Mouse (Mus musculus): ENCODE measurements around the gene B430305J03Rik.
A peak's percentile ranks its signal among the peaks of the same experiment; 100 is the strongest.

The B430305J03Rik gene

DNA sequence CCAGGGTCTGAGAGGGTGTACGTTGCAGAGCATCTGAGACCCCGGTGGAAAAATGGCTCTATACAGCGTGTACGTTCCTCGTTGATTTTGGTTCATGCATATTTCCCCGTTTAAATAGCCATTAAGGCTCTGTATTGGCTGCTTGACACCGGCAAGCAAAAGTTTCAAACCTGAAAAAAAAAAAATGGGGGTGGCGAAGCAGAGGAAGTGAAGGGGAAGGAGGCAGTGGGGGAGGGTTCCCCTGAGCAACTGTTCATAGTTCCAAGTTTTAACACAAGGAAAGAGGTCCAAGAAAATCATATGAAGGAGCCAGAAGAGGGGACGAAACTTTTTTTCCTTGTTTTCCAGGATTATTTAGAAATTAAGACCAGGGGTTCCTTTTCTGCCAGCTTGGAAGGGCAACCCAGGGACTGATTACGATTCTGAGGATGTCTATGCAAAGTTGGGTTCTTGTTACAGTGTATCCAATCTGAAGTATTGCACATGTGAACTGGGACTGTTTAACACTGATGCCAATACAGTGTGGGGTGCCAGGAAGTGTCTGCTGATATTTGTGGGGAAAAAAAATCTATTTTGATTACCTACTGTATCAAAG lies at the start of gene B430305J03Rik:
Gene B430305J03Rik (minus strand): TSS at position 173 of the 595 bp plus-strand sequence.
- DNase-seq: peak; percentile 35

DNA sequence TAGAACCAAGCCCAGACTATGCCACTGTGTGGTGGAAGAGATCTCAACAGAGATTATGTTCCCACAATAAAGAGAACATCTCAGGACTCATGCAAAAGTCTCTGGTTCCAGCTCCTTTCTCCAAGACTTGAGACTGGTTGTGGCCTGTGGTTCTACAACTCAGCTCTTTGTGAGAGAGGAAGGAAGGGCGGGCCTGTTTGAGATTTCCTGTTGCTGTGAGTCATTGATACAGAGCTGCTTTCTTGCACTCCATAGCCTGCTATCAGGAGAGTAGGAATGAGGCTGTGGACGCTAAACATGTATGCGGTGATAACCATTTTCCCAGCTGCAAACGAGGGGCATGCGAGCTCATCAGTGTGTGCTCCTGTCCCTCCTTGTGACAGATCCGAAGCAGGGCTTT lies 43.9 kb upstream of the B430305J03Rik start:
- peak; percentile 6 for DNase-seq

DNA sequence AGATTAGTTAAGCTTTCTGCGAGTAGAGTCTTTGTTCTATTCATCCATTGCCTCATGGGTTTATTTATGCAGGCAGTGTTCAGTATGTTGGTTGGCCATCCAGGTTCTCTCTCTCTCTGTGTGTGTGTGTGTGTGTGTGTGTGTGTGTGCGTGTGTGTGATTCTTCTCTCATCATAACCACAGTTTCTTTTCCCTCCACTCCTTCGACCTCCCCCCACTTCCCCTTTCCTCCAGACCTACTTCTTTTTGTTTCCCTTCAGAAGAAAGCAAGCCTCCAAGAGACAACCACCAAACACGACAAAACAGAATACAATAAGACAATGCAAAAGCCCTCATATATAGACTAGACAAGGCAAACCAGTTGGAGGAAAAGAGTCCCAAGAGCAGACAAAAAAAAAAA lies 41.2 kb upstream of the B430305J03Rik start:
- no peak for DNase-seq

DNA sequence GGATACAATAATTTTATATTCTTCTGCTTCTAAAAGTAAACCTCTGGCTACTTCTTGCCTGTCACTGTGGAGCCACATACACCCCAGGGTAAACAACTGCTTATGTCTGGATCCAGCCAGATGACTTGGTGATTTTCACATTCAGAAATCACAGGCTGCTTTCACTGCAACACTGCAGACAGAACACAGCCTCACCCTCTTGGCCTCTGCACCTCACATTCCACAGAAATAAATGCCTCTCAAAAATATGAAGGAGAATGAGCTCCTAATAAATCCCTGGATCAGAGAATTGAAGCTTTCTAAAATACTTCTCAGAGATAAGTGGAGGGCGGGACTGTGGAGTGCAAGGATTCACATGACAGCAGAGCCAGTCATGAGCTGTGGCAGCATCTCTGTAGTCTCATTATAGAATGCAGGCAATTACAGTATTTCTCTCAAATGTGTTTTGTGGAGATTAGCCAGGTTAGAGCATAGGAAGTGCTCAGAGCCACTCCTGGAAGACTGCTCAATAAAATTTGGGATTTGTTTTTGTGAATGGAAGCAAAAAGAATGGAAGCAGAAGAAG lies 35.2 kb upstream of the B430305J03Rik start:
- no peak for DNase-seq

DNA sequence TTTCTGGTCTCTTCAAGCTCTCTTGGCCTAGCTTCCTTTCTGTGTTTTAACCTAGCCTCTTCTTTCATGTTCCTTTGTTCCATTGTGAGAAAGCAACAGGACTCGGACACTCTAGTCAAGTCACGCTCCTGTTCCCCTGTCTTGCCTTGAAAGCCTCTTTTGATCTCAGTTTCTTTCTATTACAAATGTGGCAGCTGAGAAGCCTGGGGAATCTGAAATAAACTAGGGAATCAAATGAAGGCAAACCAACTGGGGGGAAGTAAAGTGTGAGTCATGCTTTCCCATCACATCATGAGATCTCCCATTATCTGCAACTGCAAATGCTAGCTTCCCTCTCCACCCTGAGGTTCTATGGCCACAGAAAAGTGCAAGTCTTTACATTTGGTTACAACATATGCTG lies 31.0 kb upstream of the B430305J03Rik start:
- DNase-seq: no peak

DNA sequence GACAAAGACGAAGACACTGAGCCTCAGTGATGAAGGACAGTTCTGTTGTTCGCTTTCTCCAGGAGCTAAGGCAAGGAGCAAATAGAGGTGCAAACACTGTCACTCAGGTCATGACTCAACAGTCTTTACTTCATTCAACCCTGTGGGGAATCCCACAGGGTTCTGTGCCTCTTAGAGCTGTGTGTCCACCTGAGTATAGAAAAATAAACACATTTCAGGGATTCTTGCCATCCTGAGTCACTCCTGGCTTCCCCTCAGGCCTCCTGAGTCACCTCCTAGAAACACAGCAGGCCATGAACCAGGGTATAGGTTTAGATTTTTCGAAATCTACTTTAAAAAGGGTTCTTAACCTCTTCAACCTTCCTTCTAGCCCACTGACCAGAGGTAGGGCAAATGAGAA lies 29.6 kb upstream of the B430305J03Rik start:
- DNase-seq: no peak

DNA sequence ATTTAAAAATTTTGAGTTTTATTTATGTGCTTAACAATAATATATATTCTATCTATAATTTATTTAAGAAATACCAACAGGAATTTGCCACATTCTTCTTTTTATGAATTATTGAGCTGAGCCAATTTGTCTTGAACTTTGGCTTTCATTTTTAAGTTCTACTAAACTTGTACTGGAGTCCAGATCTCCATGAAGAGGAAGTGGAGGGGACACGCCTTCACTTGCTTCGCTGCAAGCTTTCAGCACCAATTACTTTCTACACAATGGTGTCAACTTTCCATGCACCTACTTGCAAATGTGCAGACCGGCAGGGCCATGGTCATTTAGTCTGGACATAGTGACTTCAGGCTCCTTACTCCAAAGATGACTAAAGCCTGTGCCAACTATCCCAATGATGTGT lies 27.8 kb upstream of the B430305J03Rik start:
- no peak for DNase-seq

DNA sequence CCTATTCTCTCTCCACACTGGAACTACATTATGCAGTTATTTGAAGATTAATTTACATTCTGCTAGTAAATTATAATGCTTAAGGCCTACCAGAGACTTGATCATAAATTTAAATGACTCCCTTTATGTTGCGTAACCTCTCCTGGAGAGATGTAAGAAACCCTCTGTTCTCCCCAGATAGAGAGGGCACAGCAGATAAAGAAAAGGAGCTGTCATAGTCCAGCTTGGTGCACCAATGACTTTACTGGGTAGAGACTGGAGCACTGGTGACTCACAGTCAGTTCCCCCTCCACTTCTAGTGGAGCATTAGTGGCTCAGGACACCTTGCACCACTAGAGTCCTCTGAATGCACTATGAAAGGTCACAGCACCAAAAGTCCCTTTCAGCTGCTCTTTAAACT lies 27.1 kb upstream of the B430305J03Rik start:
- no peak for DNase-seq

DNA sequence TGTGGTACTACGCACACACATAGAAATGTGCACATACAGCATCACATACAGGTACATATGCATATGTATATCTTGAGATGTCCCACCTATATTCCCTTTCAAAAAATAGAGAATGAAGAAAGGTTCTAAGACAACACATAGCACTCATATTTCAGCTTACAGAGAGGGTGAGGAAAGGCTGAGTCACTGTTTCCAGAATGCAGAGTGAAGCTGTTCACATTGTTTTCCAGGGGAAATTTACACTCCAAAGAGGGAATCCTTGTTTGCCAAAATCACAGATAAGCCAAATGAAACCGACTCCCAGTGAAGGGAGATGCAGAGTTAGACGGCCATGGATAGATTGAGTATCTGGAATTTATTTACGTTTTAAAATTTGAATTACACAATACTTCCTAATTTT lies 25.8 kb upstream of the B430305J03Rik start:
- DNase-seq: no peak

DNA sequence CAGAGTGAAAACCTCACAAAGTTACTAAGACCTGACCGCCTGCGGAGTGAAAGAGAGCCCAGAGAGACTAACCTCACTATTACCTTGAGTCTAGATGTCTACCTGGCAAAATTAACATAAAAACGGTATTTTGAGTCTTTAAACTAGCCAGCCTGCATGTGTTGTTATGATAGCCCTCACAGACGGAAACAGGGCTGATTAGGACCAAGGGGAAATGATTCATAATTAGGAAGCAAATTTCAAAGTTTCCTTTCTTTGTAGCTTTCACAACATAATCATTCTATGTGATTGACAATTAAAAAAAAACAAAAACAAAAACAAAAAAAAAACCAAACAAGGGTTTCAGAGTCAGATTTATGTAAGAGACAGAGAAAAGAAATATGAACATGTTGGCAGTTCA lies 20.6 kb upstream of the B430305J03Rik start:
- no peak for DNase-seq

DNA sequence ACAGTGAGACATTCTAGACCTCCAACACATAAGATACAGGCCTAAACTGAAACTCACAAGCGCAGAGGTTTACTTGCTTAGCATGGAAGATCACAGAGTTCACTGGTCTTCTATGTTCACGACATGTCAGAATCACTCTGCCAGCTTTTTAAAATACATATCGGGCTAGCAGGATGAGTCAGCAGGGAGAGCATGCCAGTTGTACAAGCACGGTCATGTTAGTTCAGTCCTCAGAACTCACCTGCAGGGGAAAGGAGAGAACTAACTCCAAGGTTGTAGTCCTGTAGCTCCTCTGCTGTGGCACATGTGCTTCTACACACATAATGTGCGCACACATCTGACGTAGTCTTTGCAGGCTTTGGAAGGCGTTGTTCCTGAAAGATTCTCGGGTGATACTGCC lies 10.2 kb upstream of the B430305J03Rik start:
- no peak for DNase-seq

DNA sequence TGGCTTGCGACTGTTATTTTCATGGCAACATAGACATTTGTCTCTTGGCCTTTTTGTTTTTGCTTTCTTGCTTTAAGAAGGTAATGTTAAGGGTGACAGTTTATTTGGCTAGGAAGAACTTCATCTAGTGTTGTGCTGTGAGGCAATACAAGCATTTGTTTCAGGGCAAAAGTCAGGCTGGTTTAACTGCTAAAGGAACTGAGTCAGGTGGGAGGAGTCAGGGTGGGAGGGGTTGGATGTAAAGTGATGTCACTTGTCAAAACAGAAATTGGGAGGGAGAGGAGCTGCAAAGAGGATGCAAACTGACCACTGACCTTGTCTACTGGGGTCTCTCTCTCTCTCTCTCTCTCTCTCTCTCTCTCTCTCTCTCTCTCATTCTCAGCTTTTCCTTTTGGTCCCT lies 2.7 kb upstream of the B430305J03Rik start:
- no peak for DNase-seq

DNA sequence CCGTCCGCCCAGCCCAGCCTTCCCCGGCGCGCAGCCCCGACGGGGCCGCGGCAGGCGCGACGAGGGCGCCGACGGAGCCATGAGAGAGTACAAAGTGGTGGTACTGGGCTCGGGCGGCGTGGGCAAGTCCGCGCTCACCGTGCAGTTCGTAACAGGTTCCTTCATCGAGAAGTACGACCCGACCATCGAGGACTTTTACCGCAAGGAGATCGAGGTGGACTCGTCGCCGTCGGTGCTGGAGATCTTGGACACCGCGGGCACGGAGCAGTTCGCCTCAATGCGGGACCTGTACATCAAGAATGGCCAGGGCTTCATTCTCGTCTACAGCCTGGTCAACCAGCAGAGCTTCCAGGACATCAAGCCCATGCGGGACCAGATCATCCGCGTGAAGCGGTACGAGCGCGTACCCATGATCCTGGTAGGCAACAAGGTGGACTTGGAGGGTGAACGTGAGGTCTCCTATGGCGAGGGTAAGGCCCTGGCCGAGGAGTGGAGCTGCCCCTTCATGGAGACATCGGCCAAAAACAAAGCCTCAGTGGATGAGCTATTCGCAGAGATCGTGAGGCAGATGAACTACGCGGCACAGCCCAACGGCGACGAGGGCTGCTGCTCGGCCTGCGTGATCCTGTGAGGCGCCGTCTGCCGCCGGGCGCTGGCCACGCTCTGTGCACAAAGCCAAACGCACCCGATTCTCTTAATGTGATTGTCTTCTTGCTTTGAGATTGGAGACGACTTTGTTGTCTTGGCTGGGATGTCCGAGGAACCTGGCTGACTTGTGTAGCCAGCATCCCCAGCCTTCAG lies 573 bp downstream of the B430305J03Rik start:
- peak; percentile 61 for DNase-seq

DNA sequence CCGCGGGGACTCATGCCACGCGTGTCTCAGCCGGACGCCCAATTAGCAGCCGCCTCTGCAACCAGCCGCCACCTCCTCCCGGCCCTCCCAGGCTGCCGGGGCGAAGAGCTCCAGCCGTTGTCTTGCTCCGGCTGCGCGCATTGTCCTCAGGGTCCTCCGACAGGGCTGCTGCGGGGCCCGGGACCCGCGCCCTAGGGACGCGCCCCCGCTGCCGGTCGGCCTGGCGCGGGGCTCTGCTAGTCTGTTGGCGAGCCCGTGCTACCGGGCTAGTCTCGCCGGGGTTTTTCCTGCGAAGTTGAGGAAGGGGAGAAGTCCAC lies 1.1 kb downstream of the B430305J03Rik start:
- no peak for DNase-seq

DNA sequence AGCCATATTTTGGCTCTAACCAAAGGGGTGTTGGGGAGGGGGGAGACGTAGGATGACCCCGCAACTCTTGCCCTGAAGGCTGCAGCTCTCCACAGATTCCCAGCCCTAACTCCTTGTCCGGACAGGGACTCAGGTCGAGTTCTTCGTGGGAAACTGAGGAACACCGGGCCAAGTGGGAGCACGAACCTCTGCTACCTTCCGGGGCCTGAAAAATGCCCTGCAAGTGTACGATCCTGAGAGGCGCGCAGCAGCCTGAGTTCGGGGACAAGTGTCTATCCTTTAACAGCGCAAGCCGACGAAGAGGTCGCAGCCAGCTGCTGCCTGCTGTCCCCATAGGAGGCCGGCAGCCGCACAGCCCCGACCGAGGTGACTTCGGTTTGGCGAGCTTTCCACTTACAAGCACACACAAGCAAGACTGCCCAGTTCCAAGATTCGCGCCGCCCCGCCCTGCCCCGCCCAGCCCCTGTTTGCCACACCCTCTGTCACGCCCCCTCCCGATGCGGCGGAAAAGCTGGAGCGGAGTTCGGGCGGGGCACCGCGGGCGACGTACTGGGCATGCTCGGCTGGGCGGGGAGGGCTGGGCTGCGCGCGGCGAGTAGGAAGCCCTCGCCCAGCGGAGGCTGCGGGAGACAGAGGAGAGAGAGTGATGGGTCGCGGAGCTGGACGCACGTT lies 1.6 kb downstream of the B430305J03Rik start:
- DNase-seq: peak; percentile 98

DNA sequence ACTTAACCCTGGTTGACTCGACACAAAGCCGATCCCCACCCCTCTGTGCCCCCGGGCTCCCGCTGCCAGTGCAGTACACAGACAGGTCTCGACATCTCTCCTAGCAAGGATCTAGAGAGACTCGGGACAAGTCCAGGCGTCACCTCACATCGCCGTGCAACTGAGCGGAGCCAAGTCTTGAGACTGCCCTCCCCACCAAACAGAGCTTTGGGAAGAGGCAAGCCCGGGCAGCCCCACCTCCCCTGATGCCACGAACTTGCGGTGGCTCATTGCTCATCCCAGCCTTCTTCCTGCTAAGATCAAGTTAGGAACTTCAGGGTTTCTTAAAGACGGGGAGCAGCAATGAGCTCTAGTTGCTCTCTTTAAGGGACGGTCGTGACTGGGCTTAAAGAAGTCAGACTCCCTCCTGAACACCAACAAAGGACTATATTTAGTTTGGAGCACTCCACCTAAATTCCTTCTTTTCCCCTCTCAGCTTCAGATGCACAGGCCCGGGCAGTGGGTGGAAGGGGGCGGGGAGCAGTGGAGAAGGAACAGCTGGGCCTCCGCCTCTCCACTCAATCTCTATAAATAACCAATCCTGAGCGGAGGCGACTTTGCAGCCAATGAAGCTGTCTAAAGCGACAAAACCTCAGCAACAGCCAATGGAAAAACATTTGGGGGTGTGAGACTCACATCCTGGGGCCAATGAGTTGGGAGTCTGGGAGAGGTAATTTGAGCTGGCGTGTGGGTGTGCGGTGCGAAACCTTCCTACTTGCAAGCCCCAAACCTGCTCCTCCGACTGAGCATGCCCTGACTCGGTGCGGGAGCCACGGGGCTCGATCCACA lies 2.4 kb downstream of the B430305J03Rik start:
- DNase-seq: peak; percentile 94

DNA sequence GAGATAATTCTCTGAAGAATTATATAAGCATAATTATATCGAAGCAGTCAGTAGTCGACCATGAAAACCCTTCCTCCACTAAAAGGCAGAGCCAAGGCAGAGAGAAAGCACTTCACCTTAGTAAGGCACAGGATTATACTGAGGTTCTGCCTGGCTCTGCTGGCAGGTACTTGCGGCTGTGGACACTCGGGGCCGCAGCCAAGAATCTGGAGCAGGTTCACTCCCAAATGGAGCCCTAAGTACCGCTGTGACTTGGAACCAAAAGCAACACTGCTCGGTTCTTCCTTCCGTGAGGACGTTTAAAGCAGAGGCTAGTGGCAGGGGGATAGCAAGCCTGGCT lies 3.0 kb downstream of the B430305J03Rik start:
- DNase-seq: no peak

DNA sequence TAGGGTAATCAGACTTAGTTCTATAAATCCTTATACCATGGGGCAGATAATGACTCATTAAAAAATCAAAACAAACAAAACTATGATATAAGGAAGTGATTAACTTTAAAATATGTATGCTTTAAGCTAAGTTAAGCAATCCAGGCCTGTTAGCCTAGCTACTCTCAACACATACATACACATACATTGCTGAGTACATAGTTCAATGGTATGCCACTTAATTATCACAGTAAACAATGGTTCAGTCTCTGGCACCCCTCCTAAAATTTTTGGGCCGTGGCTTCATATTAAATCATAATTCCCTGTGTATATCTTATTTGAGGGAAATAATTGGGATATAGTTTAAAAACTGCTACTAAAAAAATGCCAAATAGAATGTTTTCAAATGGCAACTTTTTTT lies 4.4 kb downstream of the B430305J03Rik start, which contains the start of gene Rap2b:
Gene Rap2b (plus strand): TSS at position 301 of the 400 bp plus-strand sequence.
- no peak for DNase-seq

DNA sequence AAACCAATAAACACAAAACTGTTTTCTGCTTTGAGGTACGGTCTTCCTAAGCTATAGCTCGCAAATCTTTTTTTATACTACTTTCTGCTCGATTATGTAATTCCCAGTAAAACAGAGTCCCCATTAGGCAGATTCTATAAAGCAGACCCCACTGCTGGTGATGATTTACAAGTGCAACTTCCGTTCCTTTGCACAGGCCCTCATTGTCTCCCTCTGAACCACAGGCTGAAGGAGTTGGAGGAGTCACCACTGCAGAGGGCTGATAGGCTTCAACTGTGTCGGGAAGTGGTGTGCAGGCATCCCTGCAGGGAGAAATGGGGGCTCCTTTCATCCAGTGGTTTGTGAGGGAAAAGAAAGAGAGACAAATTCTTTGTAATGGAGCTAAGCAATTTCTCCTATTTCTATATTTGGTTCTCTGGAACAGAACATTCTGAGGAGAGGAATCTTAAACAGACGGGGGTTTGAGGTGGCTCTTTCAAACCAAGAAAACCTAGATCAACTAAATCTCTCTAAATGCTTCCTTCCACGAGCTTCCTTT lies 6.9 kb downstream of the B430305J03Rik start:
- DNase-seq: peak; percentile 18

DNA sequence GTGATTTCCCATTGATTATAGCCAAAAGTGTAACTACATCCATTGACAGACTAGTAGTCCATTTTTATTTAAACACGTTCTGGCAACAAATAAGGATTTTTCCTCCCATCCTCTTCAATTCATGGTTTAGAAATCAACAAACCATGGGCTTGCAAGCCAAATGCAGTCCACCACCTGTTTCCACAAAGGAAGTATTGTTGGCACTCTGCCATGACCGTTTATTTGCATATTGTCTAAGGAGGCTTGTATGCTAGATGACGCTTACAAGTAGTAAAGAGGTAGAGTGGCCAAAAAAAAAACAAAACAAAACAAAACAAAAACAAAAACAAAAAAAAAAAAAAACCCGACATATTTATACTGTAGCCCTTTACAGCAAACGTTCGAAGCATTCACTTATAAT lies 7.6 kb downstream of the B430305J03Rik start:
- peak; percentile 50 for DNase-seq

DNA sequence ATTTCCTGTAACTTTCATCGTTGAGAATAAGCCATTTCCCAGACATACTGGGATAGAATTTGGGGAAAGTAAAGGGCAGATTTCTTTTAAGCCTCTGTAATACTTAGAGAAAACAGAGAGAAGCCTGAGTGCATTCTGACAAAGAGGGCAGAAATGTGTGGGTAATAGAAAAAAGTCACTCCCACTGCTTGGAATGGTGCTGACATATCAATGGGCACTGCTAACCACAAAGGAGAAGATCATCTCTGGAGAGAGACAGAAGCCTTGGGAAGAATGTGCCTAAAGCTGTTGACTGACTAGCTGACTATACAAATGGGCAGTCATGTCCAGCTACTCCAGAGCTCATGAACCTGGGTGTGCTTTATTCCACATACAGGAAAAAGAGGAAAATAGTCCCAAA lies 10.3 kb downstream of the B430305J03Rik start:
- no peak for DNase-seq

DNA sequence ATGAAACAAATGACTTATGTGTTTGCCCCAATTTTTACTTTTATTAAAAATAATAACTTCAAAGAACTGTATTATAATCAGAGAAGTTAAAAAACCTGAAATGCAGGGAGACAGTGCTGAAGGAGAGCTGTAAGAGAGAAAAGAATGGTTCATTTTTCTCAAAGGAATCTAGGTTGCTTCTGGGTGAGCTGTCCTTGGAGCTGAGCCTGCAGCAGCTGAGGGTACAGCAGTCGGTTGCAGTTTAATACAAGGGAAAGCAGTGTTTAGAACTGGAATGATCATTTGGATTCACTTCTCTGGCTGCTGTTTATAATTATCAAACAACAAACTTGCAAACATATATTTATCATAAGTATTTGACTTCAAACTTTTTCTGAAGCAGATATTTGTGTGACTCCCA lies 16.3 kb downstream of the B430305J03Rik start:
- DNase-seq: no peak
